Mouse (Mus musculus) embryonic facial prominence, embryonic 14.5 days (tissue): ENCODE data around the gene Nubp1. TPM values are rescaled to one million over a fixed set of nuclear protein-coding genes. Genes with fewer than 3 reads are reported as not detected.

Source experiments
- ATAC-seq: fragments of 200-750 bp; cut with Nextera tagmentation; 2 replicates; pipeline ENCODE4 v1.8.0; 2017; ENCODE audit warnings: low read depth, moderate number of reproducible peaks, moderate TSS enrichment
- DNase-seq: peaks from one replicate; pipeline ENCODE4 v3.0.0-alpha.2; 2015; ENCODE audit warnings: low spot score
- H3K27ac ChIP-seq: fragments of 300-500 bp; sonication (generic); replicated peaks from 2 replicates; pipeline ENCODE4 v1.5.1; 2014; ENCODE audit warnings: low read depth, mild to moderate bottlenecking, low read length, moderate library complexity
- H3K27me3 ChIP-seq: fragments of 300-500 bp; sonication (generic); replicated peaks from 2 replicates; pipeline ENCODE4 v1.6.1; 2014; ENCODE audit warnings: low read length; ENCODE audit not compliant: control insufficient read depth, insufficient read depth
- H3K36me3 ChIP-seq: fragments of 300-500 bp; sonication (generic); 2 replicates; pipeline ENCODE4 v1.6.1; 2014; ENCODE audit warnings: low read length, mixed read lengths; ENCODE audit not compliant: control insufficient read depth, insufficient read depth
- H3K4me1 ChIP-seq: fragments of 300-500 bp; sonication (generic); 2 replicates; pipeline ENCODE4 v1.6.1; 2014; ENCODE audit warnings: antibody characterized with exemption, low read length; ENCODE audit not compliant: control insufficient read depth, insufficient read depth
- H3K4me2 ChIP-seq: fragments of 300-500 bp; sonication (generic); 2 replicates; pipeline ENCODE4 v1.6.1; 2014; ENCODE audit warnings: low read depth, mild to moderate bottlenecking, low read length, moderate library complexity, mixed read lengths
- H3K4me3 ChIP-seq: fragments of 300-500 bp; sonication (generic); 2 replicates; pipeline ENCODE4 v1.5.1; 2014; ENCODE audit warnings: low read depth, mild to moderate bottlenecking, low read length
- H3K9ac ChIP-seq: fragments of 300-500 bp; sonication (generic); 2 replicates; pipeline ENCODE4 v1.6.1; 2014; ENCODE audit warnings: low read depth, mild to moderate bottlenecking, low read length, moderate library complexity, mixed read lengths
- H3K9me3 ChIP-seq: fragments of 300-500 bp; sonication (generic); 2 replicates; pipeline ENCODE4 v1.6.1; 2016; ENCODE audit warnings: low read length; ENCODE audit not compliant: control insufficient read depth
- WGBS: fragments of 180-500 bp; shearing (Covaris S2); extraction: QIAGEN DNeasy Blood & Tissue Kit; methylation state at CpG from one replicate; pipeline ENCODE4 v1.1.7; 2014; 5-methylcytosine and 5-hydroxymethylcytosine counted together
- polyA plus RNA-seq: library from polyadenylated mRNA; unstranded; fragments of >200 nt; fragmentation: Nextera tagmentation; extraction: Ambion mirVana; gene quantifications from 2 replicates; pipeline ENCODE4 v1.2.1, GENCODE M21; 2014

Nubp1 gene
- polyA plus RNA-seq, 1 experiment from 2014 or later = 49.0 TPM

DNA sequence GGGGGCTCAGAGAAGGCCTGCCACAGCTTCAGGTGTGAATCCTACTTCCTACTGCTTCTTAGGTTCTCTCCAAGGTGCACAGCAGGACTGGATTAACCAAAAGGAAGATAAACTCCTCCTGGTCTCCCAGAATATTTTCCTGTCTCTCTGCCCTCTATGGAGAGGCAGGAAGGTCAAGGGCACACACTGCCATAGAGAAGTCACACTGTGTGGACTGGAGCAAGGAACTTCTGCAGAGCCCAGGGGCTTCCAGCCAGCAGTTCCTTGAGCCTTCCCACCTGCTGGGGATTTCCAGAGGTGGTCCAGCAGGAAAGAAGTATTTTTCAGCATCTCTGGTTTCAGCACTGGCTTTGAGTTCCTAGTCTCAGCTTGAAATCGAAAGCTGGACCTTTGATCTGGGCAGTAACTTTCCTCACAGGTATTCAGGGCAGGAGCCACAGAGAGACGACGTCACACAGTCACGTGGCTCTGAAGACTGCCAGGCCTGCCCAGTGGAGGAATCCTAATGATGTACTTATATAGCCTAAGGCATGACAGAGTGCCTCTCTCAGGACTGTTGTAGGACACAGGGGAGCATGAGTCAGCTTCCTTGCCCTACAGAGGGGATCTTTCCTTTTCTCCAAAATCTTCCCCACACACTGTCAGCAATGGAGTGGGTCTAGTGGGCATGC is 53.4 kb downstream of the Nubp1 start:
- Histone ChIP-seq H3K4me3 (no peak overlapping the region), H3K4me1 (peaks cover 4% of the 10 kb centered on the region; the same call in 1 of the 2 replicates), H3K9me3 (no peaks in the 10 kb centered on the region), H3K27me3 (no peaks in the 10 kb centered on the region), H3K27ac (no peak overlapping the region), H3K4me2 (no peak overlapping the region), H3K36me3 (no peaks in the 10 kb centered on the region), H3K9ac (no peak overlapping the region)
- WGBS = 28% methylated on average over 4 of the region's 4 CpGs
- ATAC-seq = 0 out of 2 replicates have a peak, but pooled peaks have one; percentile 6
- no peak for DNase-seq

- WGBS = 20% methylated on average over 11 of the region's 11 CpGs
- Histone ChIP-seq H3K27ac (no peak overlapping the region; the same call in 1 of the 2 replicates), H3K27me3 (no peaks in the 10 kb centered on the region), H3K4me2 (no peak overlapping the region), H3K4me3 (no peak overlapping the region), H3K9ac (no peak overlapping the region), H3K9me3 (no peaks in the 10 kb centered on the region), H3K4me1 (peaks cover 4% of the 10 kb centered on the region; the same call in 1 of the 2 replicates), H3K36me3 (no peaks in the 10 kb centered on the region)
- ATAC-seq = peak; percentile 79; the same call in 1 of the 2 replicates
- peak; percentile 42 for DNase-seq
These were observed 55.8 kb downstream of the Nubp1 start for GRCm38 (mm10) chr16:10467391-10468107.

- WGBS = 65% methylated on average over 1 of the region's 1 CpGs
- no peaks in the 10 kb centered on the region for H3K36me3 ChIP-seq
- H3K9ac ChIP-seq = no peak overlapping the region
- H3K27me3 ChIP-seq = no peaks in the 10 kb centered on the region
- no peak for ATAC-seq
- H3K4me1 ChIP-seq = peaks cover 4% of the 10 kb centered on the region; the same call in 1 of the 2 replicates
- no peak overlapping the region for H3K4me3 ChIP-seq
- DNase-seq = no peak
- no peaks in the 10 kb centered on the region for H3K9me3 ChIP-seq
- no peak overlapping the region for H3K27ac ChIP-seq
- no peak overlapping the region for H3K4me2 ChIP-seq
These were observed 56.5 kb downstream of the Nubp1 start for GRCm38 (mm10) chr16:10468201-10468600.

DNA sequence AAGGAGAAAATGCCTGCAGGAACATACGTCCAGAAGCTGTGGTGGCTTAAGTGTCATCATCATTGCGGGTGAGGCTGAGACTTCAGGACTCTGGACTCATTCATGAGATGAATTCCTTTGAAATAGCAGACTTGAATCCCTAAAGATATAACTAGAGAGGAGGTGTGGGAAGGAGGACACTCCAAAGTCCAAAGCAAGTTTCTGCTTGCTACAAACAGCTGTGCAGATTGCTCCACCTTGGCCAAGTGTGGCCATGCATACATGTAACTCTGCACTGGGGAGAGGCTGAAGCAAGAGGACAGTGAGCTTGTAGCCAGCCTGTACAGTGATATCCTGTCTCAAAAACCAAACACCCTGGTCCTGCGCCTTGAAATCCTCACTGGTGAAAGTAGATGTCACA is 60.2 kb downstream of the Nubp1 start:
- H3K9me3 ChIP-seq = no peaks in the 10 kb centered on the region
- WGBS = 84% methylated on average over 3 of the region's 3 CpGs
- no peak for ATAC-seq

More for the DNA sequence above, 60.2 kb downstream of the Nubp1 start:
- Histone ChIP-seq H3K36me3 (no peaks in the 10 kb centered on the region), H3K4me3 (no peak overlapping the region), H3K27ac (no peak overlapping the region), H3K9ac (no peak overlapping the region), H3K4me1 (peaks cover 4% of the 10 kb centered on the region; the same call in 1 of the 2 replicates), H3K4me2 (no peak overlapping the region), H3K27me3 (no peaks in the 10 kb centered on the region)
- DNase-seq = no peak

Other genes with a start within 250 kb of the Nubp1 start
- gene Rpl39l, start 241.7 kb upstream of the Nubp1 start, polyA plus RNA-seq = 11.6 and 12.4 TPM in 2 replicates
- 0.42 and 1.3 TPM in 2 replicates for gene Atf7ip2, start 219.2 kb upstream of the Nubp1 start, polyA plus RNA-seq
- gene Emp2, start 98.0 kb upstream of the Nubp1 start, polyA plus RNA-seq = 35.4 and 38.6 TPM in 2 replicates
- gene Tekt5, start 16.5 kb upstream of the Nubp1 start, polyA plus RNA-seq = 2.3 and 3.9 TPM in 2 replicates
- gene Tvp23a, start 35.4 kb downstream of the Nubp1 start, polyA plus RNA-seq = 13.2 and 14.7 TPM in 2 replicates
- 0.29 and 0.35 TPM in 2 replicates for gene Ciita, start 68.1 kb downstream of the Nubp1 start, polyA plus RNA-seq
- gene Dexi, start 131.1 kb downstream of the Nubp1 start, polyA plus RNA-seq = 28.0 and 30.3 TPM in 2 replicates
- 26.8 and 29.6 TPM in 2 replicates for gene Clec16a, start 133.4 kb downstream of the Nubp1 start, polyA plus RNA-seq